Mouse (Mus musculus) 3134 (cell line): ENCODE measurements around the gene Sbno1.
"Not testable (repeated sequence)": the region's sequence is repeated elsewhere in the genome, so short reads cannot be mapped to it uniquely, and the experiment has no call there.

Experiments
- DNase-seq: peaks from one replicate; pipeline ENCODE4 v3.0.0-alpha.2; 2011; ENCODE audit warnings: low spot score; ENCODE audit not compliant: insufficient read length; ENCODE audit errors: extremely low read depth

Gene Sbno1

GRCm38 (mm10) chr5:124425412-124426259 lies at the start of gene Sbno1:
Gene Sbno1 (minus strand): TSS chr5:124426001.
- peak; percentile 97 for DNase-seq

- DNase-seq, result peak; percentile 32
Observed at GRCm38 (mm10) chr5:124470591-124471171, 44.9 kb upstream of the Sbno1 start.

- no peak for DNase-seq
Observed at GRCm38 (mm10) chr5:124469486-124469885, 43.7 kb upstream of the Sbno1 start.

- DNase-seq, result no peak
Observed at GRCm38 (mm10) chr5:124468365-124468764, 42.6 kb upstream of the Sbno1 start.

GRCm38 (mm10) chr5:124467766-124468165 lies 42.0 kb upstream of the Sbno1 start:
- no peak for DNase-seq

- no peak for DNase-seq
Observed at GRCm38 (mm10) chr5:124464905-124465304, 39.1 kb upstream of the Sbno1 start.

GRCm38 (mm10) chr5:124463462-124463861 lies 37.7 kb upstream of the Sbno1 start:
- DNase-seq, result no peak

- DNase-seq, result no peak
Observed at GRCm38 (mm10) chr5:124462297-124463025, 36.7 kb upstream of the Sbno1 start.

- DNase-seq, result not testable (repeated sequence)
Observed at GRCm38 (mm10) chr5:124460922-124461321, 35.1 kb upstream of the Sbno1 start.

GRCm38 (mm10) chr5:124456762-124457161 lies 31.0 kb upstream of the Sbno1 start:
- no peak for DNase-seq

- no peak for DNase-seq
Observed at GRCm38 (mm10) chr5:124454082-124454419, 28.2 kb upstream of the Sbno1 start.

GRCm38 (mm10) chr5:124453339-124454081 lies 27.7 kb upstream of the Sbno1 start:
- DNase-seq, result no peak

- DNase-seq, result no peak
Observed at GRCm38 (mm10) chr5:124452494-124453228, 26.9 kb upstream of the Sbno1 start.

GRCm38 (mm10) chr5:124450641-124451340 lies 25.0 kb upstream of the Sbno1 start:
- DNase-seq, result no peak

GRCm38 (mm10) chr5:124450051-124450450 lies 24.2 kb upstream of the Sbno1 start:
- no peak for DNase-seq

GRCm38 (mm10) chr5:124449494-124449893 lies 23.7 kb upstream of the Sbno1 start:
- no peak for DNase-seq

- peak; percentile 92 for DNase-seq
Observed at GRCm38 (mm10) chr5:124446301-124446881, 20.6 kb upstream of the Sbno1 start.

GRCm38 (mm10) chr5:124445621-124446293 lies 20.0 kb upstream of the Sbno1 start:
- DNase-seq, result peak; percentile 45
